Mouse (Mus musculus): ENCODE data around the gene Slc44a5. TPM values are rescaled to one million over a fixed set of nuclear protein-coding genes. Genes with fewer than 3 reads are reported as not detected.

Slc44a5 gene
- total and polyA plus RNA-seq, 2 experiments, result not detected

DNA sequence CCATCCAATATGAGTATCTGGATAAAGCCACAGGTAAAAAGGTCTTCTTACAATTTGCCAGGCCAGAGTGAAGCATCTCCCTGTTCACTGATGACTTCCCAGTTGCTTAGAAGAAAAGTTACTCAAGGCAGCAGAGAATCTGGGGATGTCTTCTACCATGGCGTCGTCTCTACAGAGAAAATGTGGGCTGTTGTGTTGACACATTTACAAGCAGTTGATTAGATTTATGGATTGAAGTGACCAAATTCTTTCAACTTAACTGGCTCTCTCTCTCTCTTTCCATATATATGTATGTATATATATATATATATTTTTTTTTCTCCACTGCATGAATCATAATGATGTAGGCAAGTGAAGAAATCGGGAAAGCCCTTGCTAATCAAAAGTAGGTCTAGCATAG, 301.4 kb downstream of the Slc44a5 start:
- Histone ChIP-seq H3K27ac (replicated peaks; ENCODE audit: insufficient read depth, low read depth, low read length) (no peak overlapping the region), H3K9ac (ENCODE audit: low read depth, low read length) (no peak overlapping the region), H3K79me2 (ENCODE audit: control insufficient read depth, insufficient read depth, low read length) (no peaks in the 10 kb centered on the region), H3K36me3 (ENCODE audit: control insufficient read depth, insufficient read depth, low read length) (no peaks in the 10 kb centered on the region), H3K4me1 (ENCODE audit: control insufficient read depth, insufficient read depth, low read length) (no peaks in the 10 kb centered on the region), H3K27me3 (ENCODE audit: control insufficient read depth, insufficient read depth, low read length) (no peaks in the 10 kb centered on the region), H3K4me3 (ENCODE audit: insufficient read depth, low read depth, low read length) (no peak overlapping the region)
- no peak for DNase-seq (ENCODE audit: extremely low read depth, low read depth, low spot score)
- TF ChIP-seq POLR2A (IDR thresholded peaks at IDR 0.05; ENCODE audit: extremely low read depth, insufficient read depth, low read length) (no peak), CTCF (IDR thresholded peaks at IDR 0.05; ENCODE audit: low read depth, low read length) (no peak)
- WGBS, result 83% methylated on average over 3 of the region's 3 CpGs

DNA sequence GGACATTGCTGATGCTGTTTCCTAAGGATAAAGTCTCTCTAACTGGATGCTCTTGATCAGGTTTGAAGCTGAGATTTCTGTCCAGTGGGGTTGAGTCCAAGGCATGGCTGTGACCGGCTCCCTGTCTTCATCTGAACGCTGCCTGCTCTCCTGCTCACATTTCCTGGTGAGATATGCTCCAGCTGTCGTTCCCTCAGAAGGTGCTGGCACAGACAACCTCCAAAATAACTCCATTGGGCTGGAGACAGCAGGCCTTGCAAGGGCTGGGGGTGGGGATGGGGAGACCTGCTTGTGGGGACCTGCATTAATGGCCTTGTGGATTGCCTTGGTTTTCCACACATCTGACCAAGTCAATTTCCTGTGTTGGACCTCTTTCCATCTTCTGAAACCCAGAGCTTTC, 311.0 kb downstream of the Slc44a5 start:
- Histone ChIP-seq H3K4me1 (ENCODE audit: control insufficient read depth, insufficient read depth, low read length) (no peaks in the 10 kb centered on the region), H3K9ac (ENCODE audit: low read depth, low read length) (no peak overlapping the region), H3K27me3 (ENCODE audit: control insufficient read depth, insufficient read depth, low read length) (no peaks in the 10 kb centered on the region; the same call in 1 of the 2 replicates), H3K79me2 (ENCODE audit: control insufficient read depth, insufficient read depth, low read length) (no peaks in the 10 kb centered on the region), H3K27ac (replicated peaks; ENCODE audit: insufficient read depth, low read depth, low read length) (no peak overlapping the region), H3K36me3 (ENCODE audit: control insufficient read depth, insufficient read depth, low read length) (no peaks in the 10 kb centered on the region), H3K4me3 (ENCODE audit: insufficient read depth, low read depth, low read length) (no peak overlapping the region)
- no peak for DNase-seq (ENCODE audit: extremely low read depth, low read depth, low spot score)
- no peak for TF ChIP-seq POLR2A (IDR thresholded peaks at IDR 0.05; ENCODE audit: extremely low read depth, insufficient read depth, low read length)
- TF ChIP-seq CTCF (IDR thresholded peaks at IDR 0.05; ENCODE audit: low read depth, low read length), result no peak
- 68% methylated on average over 3 of the region's 3 CpGs for WGBS

DNA sequence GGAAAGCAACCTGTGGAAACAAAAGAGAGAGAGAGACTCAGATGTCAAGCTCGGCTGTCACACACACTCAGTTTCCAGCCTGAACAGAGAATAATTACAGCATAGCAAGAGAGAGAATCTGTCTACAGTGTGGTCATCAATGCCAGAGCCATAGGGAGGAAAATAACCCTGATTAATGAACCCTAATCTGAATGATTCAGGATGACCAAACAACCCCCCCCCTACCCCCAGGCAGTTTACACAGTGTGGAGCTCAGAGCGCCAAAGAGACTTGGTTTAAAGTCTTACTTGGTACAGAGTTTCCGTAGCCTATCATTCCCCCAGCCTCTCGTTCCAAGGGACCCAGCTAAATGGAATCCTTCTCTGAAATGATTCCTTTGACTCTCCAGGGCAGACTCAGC, 312.1 kb downstream of the Slc44a5 start:
- TF ChIP-seq POLR2A (IDR thresholded peaks at IDR 0.05; ENCODE audit: extremely low read depth, insufficient read depth, low read length), result no peak
- TF ChIP-seq CTCF (IDR thresholded peaks at IDR 0.05; ENCODE audit: low read depth, low read length), result no peak

DNA sequence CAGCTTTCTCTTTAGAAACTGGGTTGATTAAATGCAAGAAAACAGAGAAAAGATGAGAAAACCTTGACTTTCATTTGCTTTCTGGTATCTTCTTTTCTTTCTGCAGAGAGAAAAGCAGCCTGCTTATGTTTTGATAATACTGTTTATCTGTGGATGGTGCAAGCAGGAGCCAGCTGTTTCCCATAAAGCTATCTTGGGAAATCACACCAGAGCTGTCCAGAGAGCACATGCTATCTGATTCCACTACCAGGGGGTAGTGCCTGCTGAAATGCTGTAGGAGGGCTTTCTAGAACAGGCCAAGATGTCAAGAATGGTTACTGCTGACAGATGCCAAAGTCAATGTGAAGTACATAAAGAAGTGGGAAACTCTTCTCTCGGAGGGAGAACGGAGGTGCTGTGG, 314.0 kb downstream of the Slc44a5 start:
- Histone ChIP-seq H3K4me1 (ENCODE audit: control insufficient read depth, insufficient read depth, low read length) (no peaks in the 10 kb centered on the region), H3K9ac (ENCODE audit: low read depth, low read length) (no peak overlapping the region), H3K4me3 (ENCODE audit: insufficient read depth, low read depth, low read length) (no peak overlapping the region), H3K36me3 (ENCODE audit: control insufficient read depth, insufficient read depth, low read length) (no peaks in the 10 kb centered on the region), H3K27ac (replicated peaks; ENCODE audit: insufficient read depth, low read depth, low read length) (no peak overlapping the region), H3K27me3 (ENCODE audit: control insufficient read depth, insufficient read depth, low read length) (no peaks in the 10 kb centered on the region; the same call in 1 of the 2 replicates), H3K79me2 (ENCODE audit: control insufficient read depth, insufficient read depth, low read length) (no peaks in the 10 kb centered on the region)
- 80% methylated on average over 2 of the region's 2 CpGs for WGBS
- no peak for DNase-seq (ENCODE audit: extremely low read depth, low read depth, low spot score)
- TF ChIP-seq POLR2A (IDR thresholded peaks at IDR 0.05; ENCODE audit: extremely low read depth, insufficient read depth, low read length) (no peak), CTCF (IDR thresholded peaks at IDR 0.05; ENCODE audit: low read depth, low read length) (no peak)

More for the DNA sequence above, 312.1 kb downstream of the Slc44a5 start:
- 59% methylated on average over 4 of the region's 4 CpGs for WGBS
- Histone ChIP-seq H3K79me2 (ENCODE audit: control insufficient read depth, insufficient read depth, low read length) (no peaks in the 10 kb centered on the region), H3K36me3 (ENCODE audit: control insufficient read depth, insufficient read depth, low read length) (no peaks in the 10 kb centered on the region), H3K4me1 (ENCODE audit: control insufficient read depth, insufficient read depth, low read length) (no peaks in the 10 kb centered on the region), H3K4me3 (ENCODE audit: insufficient read depth, low read depth, low read length) (no peak overlapping the region), H3K27me3 (ENCODE audit: control insufficient read depth, insufficient read depth, low read length) (no peaks in the 10 kb centered on the region; the same call in 1 of the 2 replicates), H3K9ac (ENCODE audit: low read depth, low read length) (no peak overlapping the region), H3K27ac (replicated peaks; ENCODE audit: insufficient read depth, low read depth, low read length) (no peak overlapping the region)
- no peak for DNase-seq (ENCODE audit: extremely low read depth, low read depth, low spot score)

DNA sequence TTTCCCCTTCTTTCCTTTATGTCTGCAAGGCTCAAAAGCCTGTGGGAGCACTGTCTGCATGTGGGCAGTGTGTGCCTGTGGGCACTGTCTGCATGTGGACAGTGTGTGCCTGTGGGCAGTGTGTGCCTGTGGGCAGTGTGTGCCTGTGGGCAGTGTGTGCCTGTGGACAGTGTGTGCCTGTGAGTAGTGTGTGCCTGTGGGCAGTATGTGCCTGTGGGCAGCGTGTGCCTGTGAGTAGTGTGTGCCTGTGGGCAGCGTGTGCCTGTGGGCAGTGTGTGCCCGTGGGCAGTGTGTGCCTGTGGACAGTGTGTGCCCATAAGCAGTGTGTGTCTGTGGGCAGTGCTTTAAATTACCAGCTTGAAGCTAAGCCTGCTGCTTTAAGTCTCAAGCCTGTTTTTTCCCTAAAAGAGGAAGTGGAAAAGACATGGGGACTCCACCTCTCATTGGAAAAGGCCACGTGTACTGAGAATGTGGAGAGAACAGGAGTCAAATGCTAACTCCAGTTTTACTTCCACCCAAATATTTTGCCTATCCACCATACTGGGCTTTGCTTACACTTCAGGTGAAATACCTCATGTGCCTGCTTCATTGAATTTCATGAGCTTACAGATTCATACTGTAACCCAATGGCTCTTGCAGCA, 315.3 kb downstream of the Slc44a5 start:
- Histone ChIP-seq H3K4me3 (ENCODE audit: insufficient read depth, low read depth, low read length) (no peak overlapping the region), H3K4me1 (ENCODE audit: control insufficient read depth, insufficient read depth, low read length) (no peaks in the 10 kb centered on the region), H3K79me2 (ENCODE audit: control insufficient read depth, insufficient read depth, low read length) (no peaks in the 10 kb centered on the region), H3K9ac (ENCODE audit: low read depth, low read length) (no peak overlapping the region), H3K27me3 (ENCODE audit: control insufficient read depth, insufficient read depth, low read length) (peaks cover 2% of the 10 kb centered on the region; the same call in 1 of the 2 replicates), H3K27ac (replicated peaks; ENCODE audit: insufficient read depth, low read depth, low read length) (no peak overlapping the region), H3K36me3 (ENCODE audit: control insufficient read depth, insufficient read depth, low read length) (no peaks in the 10 kb centered on the region)
- DNase-seq (ENCODE audit: extremely low read depth, low read depth, low spot score), result no peak
- WGBS, result 71% methylated on average over 4 of the region's 4 CpGs
- TF ChIP-seq POLR2A (IDR thresholded peaks at IDR 0.05; ENCODE audit: extremely low read depth, insufficient read depth, low read length) (no peak), CTCF (IDR thresholded peaks at IDR 0.05; ENCODE audit: low read depth, low read length) (no peak)

DNA sequence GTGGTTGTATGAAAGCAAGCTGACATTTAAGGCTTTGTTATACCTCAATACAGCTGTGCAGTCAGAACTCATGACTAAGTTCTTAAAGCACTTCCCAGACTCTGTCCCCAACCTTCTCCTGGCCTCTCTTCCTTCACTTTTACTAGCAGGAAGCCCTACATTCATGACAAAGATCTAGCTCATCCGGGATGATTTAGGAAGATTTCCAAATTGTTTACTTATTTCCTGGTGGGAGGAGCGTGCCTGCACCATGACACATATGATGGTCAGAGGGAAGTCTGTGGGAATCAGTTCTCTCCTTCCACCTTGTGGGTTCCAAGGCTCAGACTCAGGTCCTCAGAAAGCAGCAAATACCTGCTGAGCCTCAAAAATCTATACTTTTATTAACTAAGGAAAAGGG, 317.1 kb downstream of the Slc44a5 start:
- Histone ChIP-seq H3K27ac (replicated peaks; ENCODE audit: insufficient read depth, low read depth, low read length) (no peak overlapping the region), H3K4me1 (ENCODE audit: control insufficient read depth, insufficient read depth, low read length) (no peaks in the 10 kb centered on the region), H3K4me3 (ENCODE audit: insufficient read depth, low read depth, low read length) (no peak overlapping the region), H3K27me3 (ENCODE audit: control insufficient read depth, insufficient read depth, low read length) (0 out of 2 replicates have a peak, but pooled peaks cover 2% of the 10 kb centered on the region), H3K9ac (ENCODE audit: low read depth, low read length) (no peak overlapping the region), H3K36me3 (ENCODE audit: control insufficient read depth, insufficient read depth, low read length) (no peaks in the 10 kb centered on the region), H3K79me2 (ENCODE audit: control insufficient read depth, insufficient read depth, low read length) (no peaks in the 10 kb centered on the region)
- WGBS, result 36% methylated on average over 2 of the region's 2 CpGs
- DNase-seq (ENCODE audit: extremely low read depth, low read depth, low spot score), result no peak
- no peak for TF ChIP-seq CTCF (IDR thresholded peaks at IDR 0.05; ENCODE audit: low read depth, low read length)
